Mouse (Mus musculus): ENCODE data around the gene Tmem262.
A peak's percentile ranks its signal among the peaks of the same experiment; 100 is the strongest.

Tmem262 gene

GRCm38 (mm10) chr19:6104476-6104875 lies 24.6 kb downstream of the Tmem262 start:
- DNase-seq, result no peak

DNA sequence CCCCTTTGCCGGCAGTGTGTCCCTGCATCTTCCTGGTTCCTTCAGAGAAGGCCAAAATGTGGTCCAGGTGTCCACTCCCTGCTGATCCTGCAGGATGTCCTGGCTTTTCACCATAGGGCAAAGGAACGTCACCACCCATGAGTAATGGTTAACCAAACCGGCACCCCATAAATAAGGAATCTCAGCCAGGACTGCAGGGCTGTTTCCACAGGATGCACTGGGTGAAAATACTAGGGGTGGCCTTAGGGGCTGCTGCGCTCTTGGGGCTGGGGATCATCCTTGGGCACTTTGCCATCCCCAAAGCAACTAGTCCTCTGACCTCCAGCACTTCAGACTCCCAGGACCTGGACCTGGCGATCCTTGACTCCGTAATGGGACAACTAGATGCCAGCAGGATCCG lies 25.8 kb downstream of the Tmem262 start, which contains the start of gene Naaladl1:
Gene Naaladl1, plus strand, starts transcription at position 197 of the 400 bp plus-strand sequence.
- no peak for DNase-seq

DNA sequence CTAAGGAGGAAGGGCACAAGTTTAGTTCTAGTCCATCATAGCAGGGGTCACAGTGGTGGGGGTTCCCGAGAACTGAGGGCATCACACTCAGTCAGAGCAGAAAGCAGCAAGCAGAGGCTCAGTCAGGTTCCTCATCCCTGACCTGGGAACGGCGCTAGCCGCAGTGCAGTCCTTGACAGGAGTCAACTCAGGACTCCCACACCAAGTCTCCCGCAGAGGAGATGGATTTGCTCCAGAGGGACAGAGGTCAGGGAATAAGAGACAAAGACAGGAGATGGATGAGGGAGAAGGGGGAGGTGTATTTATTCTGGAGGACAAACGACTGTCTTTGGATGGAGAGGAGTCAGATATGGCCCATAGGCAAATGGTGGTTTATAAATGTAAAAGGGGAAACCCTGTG lies 33.3 kb downstream of the Tmem262 start:
- no peak for DNase-seq

- peak; percentile 45 to 47 for DNase-seq
These were observed 36.4 kb downstream of the Tmem262 start for GRCm38 (mm10) chr19:6116113-6116850.

DNA sequence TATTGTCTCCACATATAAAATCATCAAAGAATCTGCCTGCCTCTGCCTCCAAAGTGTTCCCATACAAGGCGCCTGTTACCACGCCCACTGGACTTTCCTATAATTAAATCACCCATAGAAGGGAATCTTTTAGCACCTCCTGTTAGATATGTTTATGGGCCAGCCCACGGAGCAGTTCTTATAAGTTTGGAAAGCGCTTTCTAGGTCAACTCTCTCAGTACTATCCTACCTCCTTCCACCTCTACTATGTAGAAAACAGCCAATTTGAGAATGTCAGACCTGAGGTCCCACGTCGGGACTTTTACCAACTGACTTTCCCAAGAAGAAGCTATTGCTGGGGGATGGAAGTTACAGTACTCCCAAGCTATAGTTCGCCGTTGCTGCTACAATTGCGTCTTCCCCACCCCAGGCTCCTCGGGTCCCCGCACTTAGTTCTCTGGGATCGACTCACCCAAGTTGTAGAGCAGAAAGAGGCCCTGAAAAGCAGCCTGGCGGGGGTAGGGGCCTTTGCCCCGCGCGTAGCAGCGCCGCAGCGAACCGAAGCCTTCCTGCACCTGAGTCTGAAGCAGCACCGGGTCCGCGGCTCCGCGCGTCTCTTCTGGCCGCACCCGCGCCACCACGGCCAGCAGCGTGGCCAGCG lies 37.6 kb downstream of the Tmem262 start:
- DNase-seq, result no peak

DNA sequence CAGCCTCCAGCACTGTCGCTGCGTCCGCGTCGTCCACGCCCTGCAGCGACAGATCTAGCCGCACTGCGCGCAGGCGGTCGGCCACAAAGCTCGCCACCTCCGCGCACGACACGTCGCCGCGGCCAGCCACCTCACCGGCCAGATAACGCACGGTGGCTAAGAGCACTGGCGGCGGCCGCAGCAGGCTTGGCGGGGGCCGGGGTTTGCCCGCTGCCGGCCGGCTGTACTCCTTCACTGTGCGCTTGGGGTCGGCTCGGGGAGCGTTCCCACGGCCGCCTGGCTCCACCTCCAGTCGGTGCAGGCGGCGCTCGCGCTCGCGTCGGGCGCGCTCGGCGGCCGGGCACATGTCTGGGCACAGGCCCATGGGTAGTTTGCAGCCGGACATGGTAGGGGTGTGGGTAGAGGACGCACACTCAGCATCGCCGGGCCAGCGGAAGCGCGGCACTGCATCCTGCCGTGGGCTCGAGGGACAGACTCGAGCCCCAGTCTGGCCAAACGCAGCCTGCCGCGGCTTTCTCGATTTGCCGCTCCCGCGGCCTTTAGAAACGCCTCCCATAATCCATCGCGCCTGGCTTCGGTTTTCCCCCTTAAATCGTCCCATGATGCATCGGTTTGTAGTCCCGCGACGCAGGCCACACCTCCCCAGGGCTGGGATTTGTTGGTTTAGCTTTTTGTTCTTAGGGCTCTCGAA lies 38.3 kb downstream of the Tmem262 start, which contains the start of gene Sac3d1:
Gene Sac3d1, minus strand, starts transcription at position 665 of the 691 bp plus-strand sequence.
- peak; percentile 91 to 93 for DNase-seq

- peak; percentile 64 for DNase-seq
These were observed 38.9 kb downstream of the Tmem262 start for GRCm38 (mm10) chr19:6118677-6119185.

- DNase-seq, result no peak
These were observed 41.9 kb downstream of the Tmem262 start for GRCm38 (mm10) chr19:6121761-6122160.

- peak; percentile 58 to 69 for DNase-seq
These were observed 43.5 kb downstream of the Tmem262 start for GRCm38 (mm10) chr19:6123330-6123729.

- DNase-seq, result no peak
These were observed 45.1 kb downstream of the Tmem262 start for GRCm38 (mm10) chr19:6124898-6125297.

DNA sequence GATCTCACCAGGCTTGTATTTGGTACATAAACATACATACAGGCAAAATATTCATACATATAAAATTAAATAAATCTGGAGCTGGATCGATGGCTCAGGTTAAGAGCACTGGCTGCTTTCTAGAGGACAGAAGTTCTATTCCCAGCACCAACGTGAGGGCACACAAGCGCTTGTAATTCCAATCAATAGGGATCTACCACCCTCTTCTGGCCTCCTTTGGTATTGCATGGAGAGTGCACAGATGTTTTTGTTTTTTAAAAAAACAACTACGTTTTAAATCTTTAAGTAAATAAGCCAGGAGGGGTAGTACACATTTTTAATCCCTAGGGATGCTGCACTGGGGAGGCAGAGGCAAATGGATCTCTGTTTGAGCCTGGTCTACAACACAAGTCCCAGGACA lies 46.5 kb downstream of the Tmem262 start:
- peak; percentile 70 to 83 for DNase-seq

GRCm38 (mm10) chr19:6126789-6127580 lies 47.2 kb downstream of the Tmem262 start:
- no peak for DNase-seq

DNA sequence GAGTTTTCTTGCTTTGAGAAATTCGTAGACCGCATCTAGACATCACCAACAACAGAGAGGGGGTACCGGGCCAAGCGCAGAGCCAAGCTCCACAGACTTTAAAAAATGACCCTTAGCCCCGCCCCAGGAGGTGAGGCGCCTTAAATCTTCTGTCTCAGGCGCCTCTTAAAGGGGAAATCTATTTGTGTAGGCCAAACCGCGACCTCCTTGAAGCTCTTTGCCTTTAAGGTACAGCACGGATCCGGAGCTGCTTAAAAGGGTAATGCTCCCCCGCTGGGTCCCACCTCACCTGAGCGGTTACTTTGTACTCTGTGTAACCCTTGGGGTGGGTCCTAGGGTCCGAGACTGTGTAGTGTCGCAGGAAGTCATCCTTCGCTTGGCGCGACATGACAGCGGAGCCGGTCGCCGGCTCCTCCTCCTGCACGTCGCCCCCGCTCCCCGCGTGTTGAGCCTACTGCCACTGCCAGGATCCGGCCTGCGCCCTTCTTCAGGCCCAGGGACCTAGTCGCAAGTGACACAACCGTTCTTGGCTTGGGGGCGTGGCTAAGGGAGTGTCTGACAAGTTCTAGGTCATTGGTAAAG lies 48.0 kb downstream of the Tmem262 start, which contains the start of gene Snx15:
Gene Snx15, minus strand, starts transcription at position 545 of the 582 bp plus-strand sequence.
- DNase-seq, result peak; percentile 98
